10 mouse cellular contexts compared by ENCODE assay signal in genomic region chr7:112238768-112239728, GRCm38 (mm10). TPM values are rescaled to one million over a fixed set of nuclear protein-coding genes. Genes with fewer than 3 reads are reported as not detected.
DNase-seq lines count a peak whose midpoint lies in the region; ATAC-seq and TF ChIP-seq lines count a peak whose summit lies in the region.
"Had no signal": no experiment of that assay in that cellular context is flagged by ENCODE, and none has a peak within 500 bp of the region (broad histone marks: within the 10 kb centered on the region; RNA-seq: fewer than 3 reads in every experiment).

No protein-coding gene starts in this region.

- no peak for DNase-seq in embryonic facial prominence, embryonic 10.5 days (ENCODE audit: low spot score)
- DNase-seq in ovary, adult 18-20 months (ENCODE audit: low spot score) = peak; percentile 40
- DNase-seq in ovary, postnatal 36 days (ENCODE audit: low spot score) = no peak
- DNase-seq in left cerebral cortex, adult 2 months (ENCODE audit: extremely low spot score in 1 of 2, low spot score in 2 of 2) = peak; percentile 63 to 72
- DNase-seq in right cerebral cortex, postnatal 14 days = peak; percentile 38
- no peak for DNase-seq in retina, postnatal 1 day
- DNase-seq in gastrocnemius, postnatal 36 days = no peak
- DNase-seq: adrenal gland, postnatal 25 days had no signal

- no peak overlapping the region for H3K4me3 ChIP-seq in embryonic facial prominence, embryonic 15.5 days (replicated peaks)
- no peak overlapping the region for H3K4me3 ChIP-seq in embryonic facial prominence, embryonic 10.5 days
- H3K4me3 ChIP-seq in left cerebral cortex, adult 2 months = no peak overlapping the region
- H3K4me3 ChIP-seq: midbrain, embryonic 13.5 days had no signal

- H3K4me2 ChIP-seq in embryonic facial prominence, embryonic 15.5 days (replicated peaks) = no peak overlapping the region
- H3K4me2 ChIP-seq: midbrain, embryonic 13.5 days had no signal

- H3K36me3 ChIP-seq in embryonic facial prominence, embryonic 15.5 days = no peaks in the 10 kb centered on the region
- no peaks in the 10 kb centered on the region for H3K36me3 ChIP-seq in embryonic facial prominence, embryonic 10.5 days (replicated peaks)
- H3K36me3 ChIP-seq: midbrain, embryonic 13.5 days had no signal

- intact Hi-C loops in left cerebral cortex, adult 2 months (cut with DNase I) = loop anchor here (1.0 to 2.0 kb wide), 4 partner anchors 35 to 116 kb away; no protein-coding TSS in a partner anchor
- intact Hi-C loops in gastrocnemius, postnatal 36 days (cut with DNase I) = no loop called here

- H3K27me3 ChIP-seq in embryonic facial prominence, embryonic 15.5 days = no peaks in the 10 kb centered on the region
- peaks cover 12% of the 10 kb centered on the region; the same call in 1 of the 2 replicates for H3K27me3 ChIP-seq in embryonic facial prominence, embryonic 10.5 days (replicated peaks; ENCODE audit: low read depth, poor library complexity, severe bottlenecking)
- H3K27me3 ChIP-seq: midbrain, embryonic 13.5 days had no signal

- peaks cover 16% of the 10 kb centered on the region for H3K4me1 ChIP-seq in embryonic facial prominence, embryonic 15.5 days
- H3K4me1 ChIP-seq in embryonic facial prominence, embryonic 10.5 days = peaks cover 5% of the 10 kb centered on the region

- no peak overlapping the region for H3K27ac ChIP-seq in embryonic facial prominence, embryonic 15.5 days (replicated peaks)
- H3K27ac ChIP-seq in embryonic facial prominence, embryonic 10.5 days (replicated peaks) = no peak overlapping the region
- H3K27ac ChIP-seq in left cerebral cortex, adult 2 months = peak overlapping the region; percentile 86
- H3K27ac ChIP-seq: midbrain, embryonic 13.5 days had no signal

- TF ChIP-seq CTCF in left cerebral cortex, adult 2 months (IDR thresholded peaks at IDR 0.05) = no peak

- 50% methylated on average over 10 of the region's 10 CpGs for WGBS in embryonic facial prominence, embryonic 15.5 days
- 76% methylated on average over 10 of the region's 10 CpGs for WGBS in embryonic facial prominence, embryonic 10.5 days

- H3K9me3 ChIP-seq in embryonic facial prominence, embryonic 15.5 days (replicated peaks) = 0 out of 2 replicates have a peak, but pooled peaks cover 2% of the 10 kb centered on the region
- H3K9me3 ChIP-seq in embryonic facial prominence, embryonic 10.5 days = no peaks in the 10 kb centered on the region
- H3K9me3 ChIP-seq: midbrain, embryonic 13.5 days had no signal

- no peak overlapping the region for H3K9ac ChIP-seq in embryonic facial prominence, embryonic 15.5 days
- H3K9ac ChIP-seq: midbrain, embryonic 13.5 days had no signal

- peak; percentile 22; the same call in 1 of the 2 replicates for ATAC-seq in embryonic facial prominence, embryonic 15.5 days (ENCODE audit: insufficient number of reproducible peaks, low FRiP score, low TSS enrichment, low read depth)
- ATAC-seq: midbrain, embryonic 13.5 days had no signal

RNA-seq across cellular contexts. Expression of gene Mical2, which starts 13.4 kb away (rescaled TPM):
- polyA plus RNA-seq in embryonic facial prominence, embryonic 15.5 days (2015; fragmentation: Nextera tagmentation; extraction: Ambion mirVana) = 11.5 and 11.7 TPM in 2 replicates
- 1.2 and 1.4 TPM in 2 replicates for polyA plus RNA-seq in embryonic facial prominence, embryonic 10.5 days (2016; fragmentation: Nextera tagmentation; extraction: Ambion mirVana)
- total RNA-seq in left cerebral cortex, adult 2 months (2021) = 100 to 1,000 TPM; 652 to 703 TPM
- 100 to 1,000 TPM; 194 to 214 TPM for total RNA-seq in gastrocnemius, postnatal 36 days (2021)

Comparison
In these comparisons a context has a peak if more than half of its experiments do, and no peak if none do; other contexts are left out.
1. DNase-seq: peak in ovary, adult 18-20 months (single experiment), left cerebral cortex, adult 2 months (2 of 2) and right cerebral cortex, postnatal 14 days (single experiment); none in embryonic facial prominence, embryonic 10.5 days (single experiment), ovary, postnatal 36 days (single experiment), retina, postnatal 1 day (single experiment) and gastrocnemius, postnatal 36 days (0 of 2).